Mouse (Mus musculus): ENCODE measurements around the gene Capza1. TPM values are rescaled to one million over a fixed set of nuclear protein-coding genes. Genes with fewer than 3 reads are reported as not detected.
"Not testable (repeated sequence)": the region's sequence is repeated elsewhere in the genome, so short reads cannot be mapped to it uniquely, and the experiment has no call there.

Gene Capza1
- 45.6 and 53.7 TPM in 2 replicates for polyA plus RNA-seq (2012; rRNA removed)

GRCm38 (mm10) chr3:104863786-104864650, at the start of gene Capza1, which contains the start of gene St7l:
Gene Capza1 (minus strand): TSS chr3:104864505.
Gene St7l (plus strand): TSS chr3:104864005.
- Histone ChIP-seq H3K4me1 (ENCODE audit: control insufficient read depth, insufficient read depth, low read length) (no peaks in the 10 kb centered on the region; the same call in 1 of the 2 replicates), H3K4me3 (replicated peaks; ENCODE audit: insufficient read depth, low read depth, low read length) (peak within 1 kb of the TSS; percentile 94), H3K27me3 (ENCODE audit: control insufficient read depth, insufficient read depth, low read length) (no peaks in the 10 kb centered on the region), H3K27ac (ENCODE audit: insufficient read depth, low read length) (peak within 1 kb of the TSS; percentile 90)
- peak; percentile 89 to 90 for DNase-seq
- TF ChIP-seq CTCF (IDR thresholded peaks at IDR 0.05; ENCODE audit: borderline replicate concordance, insufficient read depth, low read depth, low read length) (no peak), POLR2A (IDR thresholded peaks at IDR 0.05; ENCODE audit: borderline replicate concordance, insufficient read depth, low read length) (peak; percentile 73)
- 1% methylated on average over 43 of the region's 43 CpGs for WGBS

DNA sequence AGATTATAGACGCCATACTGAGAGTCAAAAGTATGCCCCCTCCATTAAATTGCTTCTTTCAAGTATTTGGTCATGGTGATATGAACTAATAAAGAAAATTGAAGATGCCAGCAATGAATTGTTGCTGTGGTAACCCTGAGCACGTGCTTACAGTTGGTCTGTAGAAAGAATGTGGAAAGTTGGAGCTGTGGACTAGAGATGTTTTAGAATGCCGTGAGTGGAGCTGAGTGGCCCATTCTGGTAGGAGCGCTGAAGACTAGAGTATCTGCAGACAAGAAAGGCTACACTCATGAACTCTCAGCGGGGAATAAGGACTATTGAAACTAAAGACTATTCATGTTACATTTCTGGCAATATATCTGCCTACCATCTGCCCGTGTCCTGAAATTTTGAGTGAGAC, 44.9 kb upstream of the Capza1 start:
- TF ChIP-seq POLR2A (IDR thresholded peaks at IDR 0.05; ENCODE audit: borderline replicate concordance, insufficient read depth, low read length) (no peak), CTCF (IDR thresholded peaks at IDR 0.05; ENCODE audit: borderline replicate concordance, insufficient read depth, low read depth, low read length) (no peak)
- 54% methylated on average over 6 of the region's 6 CpGs for WGBS

GRCm38 (mm10) chr3:104906007-104906406, 41.7 kb upstream of the Capza1 start:
- H3K4me3 ChIP-seq (replicated peaks; ENCODE audit: insufficient read depth, low read depth, low read length), result no peak overlapping the region
- peak in 1 of 2 experiments; percentile 3 for DNase-seq
- 31% methylated on average over 3 of the region's 3 CpGs for WGBS
- no peaks in the 10 kb centered on the region for H3K27me3 ChIP-seq (ENCODE audit: control insufficient read depth, insufficient read depth, low read length)
- TF ChIP-seq POLR2A (IDR thresholded peaks at IDR 0.05; ENCODE audit: borderline replicate concordance, insufficient read depth, low read length), result no peak
- TF ChIP-seq CTCF (IDR thresholded peaks at IDR 0.05; ENCODE audit: borderline replicate concordance, insufficient read depth, low read depth, low read length), result no peak
- H3K4me1 ChIP-seq (ENCODE audit: control insufficient read depth, insufficient read depth, low read length), result no peaks in the 10 kb centered on the region
- no peak overlapping the region for H3K27ac ChIP-seq (ENCODE audit: insufficient read depth, low read length)

More for the DNA sequence above, 44.9 kb upstream of the Capza1 start:
- no peak overlapping the region for H3K27ac ChIP-seq (ENCODE audit: insufficient read depth, low read length)
- no peaks in the 10 kb centered on the region for H3K4me1 ChIP-seq (ENCODE audit: control insufficient read depth, insufficient read depth, low read length)
- no peaks in the 10 kb centered on the region for H3K27me3 ChIP-seq (ENCODE audit: control insufficient read depth, insufficient read depth, low read length)
- no peak for DNase-seq
- no peak overlapping the region for H3K4me3 ChIP-seq (replicated peaks; ENCODE audit: insufficient read depth, low read depth, low read length)

GRCm38 (mm10) chr3:104905389-104905788, 41.1 kb upstream of the Capza1 start:
- Histone ChIP-seq H3K27me3 (ENCODE audit: control insufficient read depth, insufficient read depth, low read length) (no peaks in the 10 kb centered on the region), H3K27ac (ENCODE audit: insufficient read depth, low read length) (no peak overlapping the region), H3K4me3 (replicated peaks; ENCODE audit: insufficient read depth, low read depth, low read length) (no peak overlapping the region), H3K4me1 (ENCODE audit: control insufficient read depth, insufficient read depth, low read length) (no peaks in the 10 kb centered on the region)
- no peak for TF ChIP-seq POLR2A (IDR thresholded peaks at IDR 0.05; ENCODE audit: borderline replicate concordance, insufficient read depth, low read length)
- DNase-seq, result no peak
- 80% methylated on average over 4 of the region's 4 CpGs for WGBS

DNA sequence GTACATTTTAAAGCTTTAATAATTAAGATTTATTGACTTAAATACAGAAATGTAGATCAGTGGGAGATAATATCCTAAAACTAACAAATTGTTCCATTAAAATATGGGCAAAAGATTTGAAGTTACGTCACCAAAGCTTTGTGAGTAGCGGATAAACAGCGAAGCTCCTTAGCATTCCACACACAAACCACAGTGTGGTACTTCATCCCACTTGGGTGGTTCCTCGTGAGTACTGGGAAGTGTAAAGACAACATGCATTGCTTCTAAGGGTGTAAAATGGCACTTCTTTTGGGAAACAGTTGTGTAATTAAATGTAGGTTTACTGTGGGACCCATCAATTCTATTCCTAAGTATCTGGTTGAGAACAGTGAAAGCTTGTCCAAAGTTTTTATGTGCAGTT, 36.8 kb upstream of the Capza1 start:
- DNase-seq, result no peak
- Histone ChIP-seq H3K4me1 (ENCODE audit: control insufficient read depth, insufficient read depth, low read length) (no peaks in the 10 kb centered on the region), H3K4me3 (replicated peaks; ENCODE audit: insufficient read depth, low read depth, low read length) (no peak overlapping the region), H3K27ac (ENCODE audit: insufficient read depth, low read length) (no peak overlapping the region), H3K27me3 (ENCODE audit: control insufficient read depth, insufficient read depth, low read length) (no peaks in the 10 kb centered on the region)
- TF ChIP-seq POLR2A (IDR thresholded peaks at IDR 0.05; ENCODE audit: borderline replicate concordance, insufficient read depth, low read length), result no peak
- TF ChIP-seq CTCF (IDR thresholded peaks at IDR 0.05; ENCODE audit: borderline replicate concordance, insufficient read depth, low read depth, low read length), result no peak
- 96% methylated on average over 4 of the region's 4 CpGs for WGBS

- DNase-seq, result no peak
- WGBS, result 73% methylated on average over 3 of the region's 3 CpGs
- TF ChIP-seq POLR2A (IDR thresholded peaks at IDR 0.05; ENCODE audit: borderline replicate concordance, insufficient read depth, low read length) (no peak), CTCF (IDR thresholded peaks at IDR 0.05; ENCODE audit: borderline replicate concordance, insufficient read depth, low read depth, low read length) (no peak)
- Histone ChIP-seq H3K4me1 (ENCODE audit: control insufficient read depth, insufficient read depth, low read length) (no peaks in the 10 kb centered on the region), H3K27ac (ENCODE audit: insufficient read depth, low read length) (no peak overlapping the region), H3K27me3 (ENCODE audit: control insufficient read depth, insufficient read depth, low read length) (no peaks in the 10 kb centered on the region), H3K4me3 (replicated peaks; ENCODE audit: insufficient read depth, low read depth, low read length) (no peak overlapping the region)
These were observed 31.8 kb upstream of the Capza1 start for GRCm38 (mm10) chr3:104896141-104896540.

DNA sequence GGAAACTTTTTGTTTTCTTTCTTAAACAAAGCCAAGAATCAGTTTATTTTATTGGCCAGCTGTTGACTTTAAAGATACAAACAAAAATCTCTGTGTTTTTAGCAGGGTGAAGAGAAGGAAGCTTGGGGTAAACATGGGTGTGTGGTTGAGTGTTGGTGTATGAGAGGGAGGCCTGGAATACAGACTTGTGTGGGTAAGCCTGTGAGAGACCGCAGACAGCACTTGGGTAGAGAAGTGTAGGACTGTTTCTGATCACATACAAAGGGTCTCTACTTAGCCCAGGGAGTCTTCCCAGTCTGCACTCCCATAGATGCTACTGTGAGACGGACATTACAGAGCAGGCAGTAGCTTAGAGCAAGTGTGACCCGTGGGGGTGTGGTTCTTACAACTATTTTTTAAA, 24.3 kb upstream of the Capza1 start:
- Histone ChIP-seq H3K4me3 (replicated peaks; ENCODE audit: insufficient read depth, low read depth, low read length) (no peak overlapping the region), H3K27me3 (ENCODE audit: control insufficient read depth, insufficient read depth, low read length) (no peaks in the 10 kb centered on the region), H3K4me1 (ENCODE audit: control insufficient read depth, insufficient read depth, low read length) (no peaks in the 10 kb centered on the region), H3K27ac (ENCODE audit: insufficient read depth, low read length) (no peak overlapping the region)
- 87% methylated on average over 3 of the region's 3 CpGs for WGBS
- DNase-seq, result no peak
- TF ChIP-seq POLR2A (IDR thresholded peaks at IDR 0.05; ENCODE audit: borderline replicate concordance, insufficient read depth, low read length), result no peak
- TF ChIP-seq CTCF (IDR thresholded peaks at IDR 0.05; ENCODE audit: borderline replicate concordance, insufficient read depth, low read depth, low read length), result no peak

DNA sequence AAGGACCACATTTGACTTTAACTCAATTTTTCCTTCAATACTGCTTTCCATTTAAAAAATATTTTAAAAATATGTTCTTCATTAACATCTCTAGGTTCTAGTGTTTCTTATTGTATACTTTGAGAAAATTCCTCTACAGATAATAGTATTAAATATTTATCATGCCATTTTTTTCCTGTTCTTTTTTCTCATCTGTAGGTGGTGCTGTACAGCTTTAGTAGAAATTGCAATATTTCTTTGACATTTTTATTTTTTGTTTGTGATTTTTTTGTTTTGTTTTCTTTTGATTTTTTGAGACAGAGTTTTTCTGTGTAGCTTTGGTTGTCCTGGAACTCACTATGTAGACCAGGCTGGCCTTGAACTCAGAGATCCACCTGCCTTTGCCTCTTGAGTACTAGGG, 5.3 kb upstream of the Capza1 start:
- Histone ChIP-seq H3K27me3 (ENCODE audit: control insufficient read depth, insufficient read depth, low read length) (no peaks in the 10 kb centered on the region), H3K4me1 (ENCODE audit: control insufficient read depth, insufficient read depth, low read length) (no peaks in the 10 kb centered on the region), H3K27ac (ENCODE audit: insufficient read depth, low read length) (no peak overlapping the region), H3K4me3 (replicated peaks; ENCODE audit: insufficient read depth, low read depth, low read length) (no peak overlapping the region)
- DNase-seq, result no peak
- no peak for TF ChIP-seq CTCF (IDR thresholded peaks at IDR 0.05; ENCODE audit: borderline replicate concordance, insufficient read depth, low read depth, low read length)
- TF ChIP-seq POLR2A (IDR thresholded peaks at IDR 0.05; ENCODE audit: borderline replicate concordance, insufficient read depth, low read length), result no peak

- not testable (repeated sequence) for H3K27ac ChIP-seq (ENCODE audit: insufficient read depth, low read length); H3K4me3 ChIP-seq (replicated peaks; ENCODE audit: insufficient read depth, low read depth, low read length); H3K27me3 ChIP-seq (ENCODE audit: control insufficient read depth, insufficient read depth, low read length); H3K4me1 ChIP-seq (ENCODE audit: control insufficient read depth, insufficient read depth, low read length); DNase-seq
These were observed 2.4 kb upstream of the Capza1 start for GRCm38 (mm10) chr3:104866674-104867073.
